Mouse (Mus musculus): ENCODE measurements around the gene Zfp174.

DNA sequence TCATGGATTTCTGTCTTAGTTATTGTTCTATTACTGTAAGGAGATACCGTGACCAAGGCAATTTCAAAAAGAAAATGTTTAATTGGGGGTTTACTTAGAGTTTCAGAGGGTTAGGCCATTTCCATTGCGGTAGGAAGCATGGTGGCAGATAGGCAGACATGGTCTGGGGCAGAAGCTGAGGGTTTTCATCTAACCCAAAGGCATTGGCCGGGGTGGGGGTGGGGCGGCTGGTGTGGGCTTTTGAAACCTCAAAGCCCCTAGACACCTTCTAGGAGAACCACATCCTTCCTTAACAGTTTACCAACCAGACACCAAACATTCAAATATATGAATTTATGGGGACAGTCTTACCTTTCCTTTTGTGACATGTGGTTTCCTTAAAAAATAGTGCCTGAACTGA is 12.2 kb downstream of the Zfp174 start:
- TF ChIP-seq POLR2A (IDR thresholded peaks at IDR 0.05; ENCODE audit: low read depth, low read length) (no peak), CTCF (IDR thresholded peaks at IDR 0.05; ENCODE audit: extremely low read depth, insufficient read depth, insufficient read length, insufficient replicate concordance) (no peak)
